Mouse (Mus musculus): ENCODE data around the gene Tmem28. TPM values are rescaled to one million over a fixed set of nuclear protein-coding genes. Genes with fewer than 3 reads are reported as not detected.

Tmem28 gene
- not detected for total RNA-seq (2023)

GRCm38 (mm10) chrX:99820790-99821395 lies at the start of gene Tmem28:
Gene Tmem28 (plus strand): TSS chrX:99821021.

Other genes with a start within 250 kb of the Tmem28 start
- gene Eda, start 154.6 kb downstream of the Tmem28 start, total RNA-seq (2023), result under 1 TPM; 0.13 to 0.35 TPM

Data from neutrophil, adult 83 days (primary cell).